Mouse (Mus musculus) liver, embryonic 13.5 days (tissue): ENCODE data around the gene Chek2. TPM values are rescaled to one million over a fixed set of nuclear protein-coding genes. Genes with fewer than 3 reads are reported as not detected.
"Not testable (repeated sequence)": the region's sequence is repeated elsewhere in the genome, so short reads cannot be mapped to it uniquely, and the experiment has no call there.

ENCODE experiments used
- ATAC-seq: fragments of 200-750 bp; cut with Nextera tagmentation; 2 replicates; pipeline ENCODE4 v1.8.0; 2017; ENCODE audit warnings: low read depth, mild to moderate bottlenecking, moderate number of reproducible peaks, moderate library complexity
- DNase-seq: peaks from one replicate; pipeline ENCODE4 v3.0.0; 2022
- H3K27ac ChIP-seq: fragments of 300-500 bp; sonication (generic); 2 replicates; pipeline ENCODE4 v1.5.1; 2015; ENCODE audit warnings: moderate library complexity, mild to moderate bottlenecking, inconsistent platforms
- H3K27me3 ChIP-seq: fragments of 300-500 bp; sonication (generic); 2 replicates; pipeline ENCODE4 v1.6.1; 2015; ENCODE audit warnings: mild to moderate bottlenecking, inconsistent platforms
- H3K36me3 ChIP-seq: fragments of 300-500 bp; sonication (generic); 2 replicates; pipeline ENCODE4 v1.6.1; 2015; ENCODE audit warnings: mild to moderate bottlenecking, inconsistent platforms
- H3K4me1 ChIP-seq: fragments of 300-500 bp; sonication (generic); replicated peaks from 2 replicates; pipeline ENCODE4 v1.6.1; 2015; ENCODE audit warnings: inconsistent platforms
- H3K4me2 ChIP-seq: fragments of 300-500 bp; sonication (generic); 2 replicates; pipeline ENCODE4 v1.6.1; 2015; ENCODE audit warnings: inconsistent platforms, mild to moderate bottlenecking, moderate library complexity
- H3K4me3 ChIP-seq: fragments of 300-500 bp; sonication (generic); replicated peaks from 2 replicates; pipeline ENCODE4 v1.5.1; 2015; ENCODE audit warnings: mild to moderate bottlenecking, inconsistent platforms
- H3K9ac ChIP-seq: fragments of 300-500 bp; sonication (generic); 2 replicates; pipeline ENCODE4 v1.6.1; 2015; ENCODE audit warnings: mild to moderate bottlenecking, inconsistent platforms
- H3K9me3 ChIP-seq: fragments of 300-500 bp; sonication (generic); replicated peaks from 2 replicates; pipeline ENCODE4 v1.6.1; 2016; ENCODE audit warnings: inconsistent platforms
- WGBS: fragments of 180-500 bp; shearing (Covaris S2); methylation state at CpG from one replicate; pipeline ENCODE4 v1.1.7; 2015; ENCODE audit not compliant: insufficient replicate concordance; 5-methylcytosine and 5-hydroxymethylcytosine counted together
- polyA plus RNA-seq: library from polyadenylated mRNA; unstranded; fragments of >200 nt; fragmentation: Nextera tagmentation; extraction: Ambion mirVana; gene quantifications from 2 replicates; pipeline ENCODE4 v1.2.1, GENCODE M21; 2015

Chek2 gene
- polyA plus RNA-seq, 1 experiment from 2014 or later, result 40.2 TPM

DNA sequence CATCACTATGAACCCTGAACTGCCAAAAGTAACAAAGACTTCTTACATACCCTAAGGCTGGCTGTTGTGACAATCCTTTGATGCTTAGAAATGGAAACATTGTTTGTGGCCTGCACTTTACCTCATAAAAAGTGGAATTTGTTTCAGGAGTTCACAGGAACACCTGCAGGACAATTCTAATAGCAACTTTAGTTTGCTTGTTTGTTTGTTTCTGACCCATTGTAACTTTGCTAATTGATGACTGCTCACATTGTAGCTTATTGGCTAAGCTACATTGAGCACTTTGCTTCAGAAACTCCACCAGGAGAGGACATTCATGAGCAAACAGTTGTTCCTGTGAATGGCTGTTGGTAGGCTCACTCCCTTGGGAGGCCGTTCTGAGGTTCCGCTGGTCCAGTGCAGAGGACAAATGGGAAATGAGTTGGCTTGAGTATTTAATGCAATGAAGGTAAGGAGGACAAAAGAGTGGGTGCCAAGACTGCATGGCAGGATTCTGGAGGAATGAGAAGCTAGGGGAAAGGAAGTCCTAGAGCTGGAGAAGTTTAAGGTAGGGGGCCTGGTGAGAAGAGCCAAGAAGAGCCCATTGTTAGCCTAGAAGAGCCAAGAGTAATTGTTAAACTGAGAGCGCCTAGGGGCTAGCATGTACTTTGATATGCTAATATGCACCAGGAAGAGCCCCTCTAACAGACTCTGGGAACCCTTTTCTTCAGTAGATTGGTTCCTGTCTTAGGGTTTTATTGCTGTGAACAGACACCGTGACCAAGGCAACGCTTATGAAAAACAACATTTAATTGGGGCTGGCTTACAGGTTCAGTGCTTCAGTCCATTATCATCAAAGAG, 38.1 kb downstream of the Chek2 start:
- WGBS, result 90% methylated on average over 5 of the region's 5 CpGs
- no peaks in the 10 kb centered on the region for H3K9me3 ChIP-seq
- H3K27me3 ChIP-seq, result no peaks in the 10 kb centered on the region
- H3K4me1 ChIP-seq, result peaks cover 31% of the 10 kb centered on the region
- H3K4me3 ChIP-seq, result no peak overlapping the region
- H3K9ac ChIP-seq, result no peak overlapping the region
- H3K4me2 ChIP-seq, result no peak overlapping the region
- ATAC-seq (no peak), DNase-seq (no peak)
- H3K27ac ChIP-seq, result no peak overlapping the region
- peaks cover 30% of the 10 kb centered on the region for H3K36me3 ChIP-seq

GRCm38 (mm10) chr5:110878526-110878925, 38.7 kb downstream of the Chek2 start:
- H3K4me2 ChIP-seq, H3K4me3 ChIP-seq, H3K9me3 ChIP-seq, H3K9ac ChIP-seq, H3K27me3 ChIP-seq, ATAC-seq, H3K27ac ChIP-seq, DNase-seq: not testable (repeated sequence)
- peaks cover 31% of the 10 kb centered on the region for H3K4me1 ChIP-seq
- H3K36me3 ChIP-seq, result peaks cover 23% of the 10 kb centered on the region
- WGBS, result 88% methylated on average over 1 of the region's 1 CpGs

DNA sequence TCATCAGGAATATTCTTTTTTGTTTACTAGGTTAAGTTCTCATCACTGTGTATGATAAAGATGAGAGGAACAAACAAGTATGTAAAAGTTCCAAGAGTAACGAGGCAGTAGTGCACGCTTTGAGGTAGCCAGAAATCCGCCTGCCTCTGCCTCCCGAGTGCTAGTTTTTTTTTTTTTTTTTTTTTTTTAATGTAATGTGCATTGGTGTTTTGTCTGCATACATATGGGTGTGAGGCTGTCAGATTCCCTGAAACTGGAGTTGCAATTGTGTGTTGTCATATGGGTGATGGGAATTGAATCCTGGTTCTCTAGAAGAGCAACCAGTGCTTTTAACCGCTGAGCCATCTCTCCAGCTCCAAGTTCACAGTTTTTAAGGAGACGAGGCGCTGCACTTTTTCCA, 39.3 kb downstream of the Chek2 start:
- peak overlapping the region; percentile 96 for H3K4me2 ChIP-seq
- H3K9me3 ChIP-seq, result no peaks in the 10 kb centered on the region
- peak overlapping the region; percentile 86 for H3K9ac ChIP-seq
- H3K4me3 ChIP-seq, result peak overlapping the region; percentile 79
- DNase-seq (no peak), ATAC-seq (no peak; the same call in 1 of the 2 replicates)
- WGBS, result 63% methylated on average over 7 of the region's 7 CpGs
- no peaks in the 10 kb centered on the region for H3K27me3 ChIP-seq
- H3K36me3 ChIP-seq, result peaks cover 18% of the 10 kb centered on the region
- peaks cover 28% of the 10 kb centered on the region for H3K4me1 ChIP-seq
- H3K27ac ChIP-seq, result no peak overlapping the region

- H3K36me3 ChIP-seq, result peaks cover 15% of the 10 kb centered on the region
- H3K4me1 ChIP-seq, result peaks cover 26% of the 10 kb centered on the region
- peak within 1 kb of the TSS; percentile 86 for H3K9ac ChIP-seq
- ATAC-seq, result peak; percentile 90
- H3K4me2 ChIP-seq, result peak within 1 kb of the TSS; percentile 96
- H3K27me3 ChIP-seq, result no peaks in the 10 kb centered on the region
- H3K4me3 ChIP-seq, result peak within 1 kb of the TSS; percentile 79
- peak; percentile 74 for DNase-seq
- H3K27ac ChIP-seq, result peak within 1 kb of the TSS; percentile 63
- under 1% methylated on average over 101 of the region's 101 CpGs for WGBS
- H3K9me3 ChIP-seq, result no peaks in the 10 kb centered on the region
These were observed 40.0 kb downstream of the Chek2 start, which contains the start of gene Ttc28 for GRCm38 (mm10) chr5:110879584-110880374. Ttc28 (plus strand) TSS chr5:110879803.

DNA sequence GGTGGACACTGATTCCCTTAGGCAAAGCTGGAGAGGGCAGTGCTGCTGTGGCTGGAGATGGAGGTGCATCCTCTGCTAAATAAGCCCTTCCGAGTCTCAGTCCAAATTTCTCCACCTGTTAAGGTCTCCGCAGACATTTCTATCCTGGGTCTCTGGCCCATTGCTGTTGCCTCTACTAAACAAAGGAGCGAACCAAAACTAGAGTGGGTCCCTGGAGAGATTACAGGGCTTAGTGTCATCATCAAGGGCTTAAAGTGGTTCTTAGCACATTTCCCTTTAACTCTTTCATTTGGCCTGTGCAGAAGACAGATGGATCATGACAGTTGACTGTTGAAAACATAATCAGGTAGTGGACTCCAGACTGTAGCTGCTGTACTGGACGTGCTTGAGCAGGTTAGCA, 48.8 kb downstream of the Chek2 start:
- DNase-seq, result no peak
- Histone ChIP-seq H3K27ac (no peak overlapping the region), H3K4me3 (no peak overlapping the region), H3K9me3 (no peaks in the 10 kb centered on the region), H3K4me1 (no peaks in the 10 kb centered on the region), H3K4me2 (no peak overlapping the region), H3K27me3 (no peaks in the 10 kb centered on the region), H3K9ac (no peak overlapping the region), H3K36me3 (peaks cover 6% of the 10 kb centered on the region; the same call in 1 of the 2 replicates)
- no peak for ATAC-seq
- 77% methylated on average over 4 of the region's 4 CpGs for whole genome bisulfite sequencing

DNA sequence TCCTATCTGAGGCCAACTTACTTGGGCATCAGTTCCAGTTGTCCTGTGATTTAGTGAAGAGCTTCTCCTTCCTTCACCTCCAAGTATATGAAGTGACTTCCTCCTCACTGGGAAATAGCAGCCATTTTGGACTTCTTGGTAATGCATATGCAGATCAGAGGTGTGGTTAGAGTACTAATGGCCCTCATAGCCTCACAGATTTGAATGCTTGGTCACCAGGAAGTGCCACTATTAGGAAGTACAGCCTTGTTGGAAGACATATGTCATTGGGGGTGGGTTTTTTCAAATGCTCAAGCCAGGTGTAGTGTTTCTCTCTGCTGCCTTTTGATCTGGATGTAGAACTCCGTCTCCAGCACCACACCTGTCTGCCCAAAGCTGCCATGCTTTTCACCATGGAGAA, 50.2 kb downstream of the Chek2 start:
- H3K9ac ChIP-seq, result no peak overlapping the region
- H3K27me3 ChIP-seq, result no peaks in the 10 kb centered on the region
- H3K27ac ChIP-seq, result no peak overlapping the region
- no peak for ATAC-seq
- no peaks in the 10 kb centered on the region for H3K9me3 ChIP-seq
- no peak for DNase-seq
- peaks cover 13% of the 10 kb centered on the region for H3K36me3 ChIP-seq
- WGBS, result 68% methylated on average over 1 of the region's 1 CpGs
- no peaks in the 10 kb centered on the region for H3K4me1 ChIP-seq
- no peak overlapping the region for H3K4me3 ChIP-seq
- no peak overlapping the region for H3K4me2 ChIP-seq

DNA sequence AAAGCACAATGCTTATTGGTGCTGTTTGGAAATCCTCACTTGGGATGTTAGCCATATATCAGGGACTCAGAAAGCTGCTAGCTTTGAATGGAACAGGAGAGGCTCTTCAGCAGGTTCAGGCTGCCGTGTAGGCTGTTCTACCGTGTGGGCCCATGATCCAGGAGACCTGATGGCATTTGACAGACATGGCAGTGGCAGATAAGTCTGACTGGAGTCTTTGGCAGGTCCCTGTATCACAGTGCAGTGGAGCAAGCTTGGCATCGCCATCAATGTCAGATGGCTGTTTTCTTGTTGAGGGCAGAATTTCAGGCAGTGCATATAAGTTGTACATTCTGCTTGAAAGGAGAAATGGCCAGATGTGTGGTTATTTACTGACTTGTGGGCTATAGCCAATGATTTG, 50.8 kb downstream of the Chek2 start:
- Histone ChIP-seq H3K4me1 (no peaks in the 10 kb centered on the region), H3K9ac (no peak overlapping the region), H3K9me3 (no peaks in the 10 kb centered on the region), H3K4me2 (no peak overlapping the region), H3K27ac (no peak overlapping the region), H3K36me3 (peaks cover 11% of the 10 kb centered on the region), H3K4me3 (no peak overlapping the region), H3K27me3 (no peaks in the 10 kb centered on the region)
- DNase-seq, result no peak
- no peak for ATAC-seq
- WGBS, result 75% methylated on average over 3 of the region's 3 CpGs

GRCm38 (mm10) chr5:110897114-110897788, 57.5 kb downstream of the Chek2 start:
- Histone ChIP-seq H3K36me3 (peaks cover 9% of the 10 kb centered on the region), H3K4me2 (no peak overlapping the region), H3K9me3 (no peaks in the 10 kb centered on the region), H3K4me1 (no peaks in the 10 kb centered on the region), H3K4me3 (no peak overlapping the region), H3K27ac (no peak overlapping the region), H3K27me3 (no peaks in the 10 kb centered on the region), H3K9ac (no peak overlapping the region)
- DNase-seq (no peak), ATAC-seq (no peak)
- WGBS, result 60% methylated on average over 7 of the region's 7 CpGs

GRCm38 (mm10) chr5:110898169-110898568, 58.4 kb downstream of the Chek2 start:
- Histone ChIP-seq H3K4me1 (no peaks in the 10 kb centered on the region), H3K4me2 (no peak overlapping the region), H3K9ac (no peak overlapping the region), H3K27me3 (no peaks in the 10 kb centered on the region), H3K4me3 (no peak overlapping the region), H3K27ac (no peak overlapping the region), H3K36me3 (peaks cover 9% of the 10 kb centered on the region), H3K9me3 (no peaks in the 10 kb centered on the region)
- WGBS, result 70% methylated on average over 7 of the region's 7 CpGs
- no peak for ATAC-seq
- no peak for DNase-seq

GRCm38 (mm10) chr5:110898785-110899184, 59.0 kb downstream of the Chek2 start:
- no peak overlapping the region for H3K27ac ChIP-seq
- no peaks in the 10 kb centered on the region for H3K27me3 ChIP-seq
- H3K4me2 ChIP-seq, result no peak overlapping the region
- DNase-seq (no peak), ATAC-seq (no peak)
- peaks cover 7% of the 10 kb centered on the region for H3K36me3 ChIP-seq
- H3K9me3 ChIP-seq, result no peaks in the 10 kb centered on the region
- no peak overlapping the region for H3K4me3 ChIP-seq
- no peak overlapping the region for H3K9ac ChIP-seq
- H3K4me1 ChIP-seq, result no peaks in the 10 kb centered on the region
- 80% methylated on average over 4 of the region's 4 CpGs for WGBS

DNA sequence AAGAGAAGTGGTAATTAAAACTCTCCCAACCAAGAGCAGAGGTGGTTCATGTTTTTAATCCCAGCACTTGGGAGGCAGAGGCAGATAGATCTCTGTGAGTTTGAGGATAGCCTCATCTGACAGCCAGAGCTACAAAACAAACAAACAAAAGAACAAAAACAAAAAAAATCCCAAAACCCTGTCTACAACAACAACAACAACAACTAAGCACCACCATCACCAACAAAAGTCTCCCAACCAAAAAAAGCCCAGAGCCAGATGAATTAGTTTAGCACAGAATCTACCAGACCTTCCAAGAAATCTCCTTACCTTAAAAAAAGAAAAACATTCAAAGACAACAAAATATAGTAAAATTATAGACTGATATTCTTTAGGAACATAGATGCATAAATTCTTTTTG, 60.6 kb downstream of the Chek2 start:
- Histone ChIP-seq H3K9me3 (no peaks in the 10 kb centered on the region), H3K4me1 (no peaks in the 10 kb centered on the region), H3K27ac (no peak overlapping the region), H3K9ac (no peak overlapping the region), H3K4me3 (no peak overlapping the region), H3K36me3 (no peaks in the 10 kb centered on the region), H3K27me3 (no peaks in the 10 kb centered on the region), H3K4me2 (no peak overlapping the region)
- DNase-seq (no peak), ATAC-seq (no peak)
